In the genomic region with DNA sequence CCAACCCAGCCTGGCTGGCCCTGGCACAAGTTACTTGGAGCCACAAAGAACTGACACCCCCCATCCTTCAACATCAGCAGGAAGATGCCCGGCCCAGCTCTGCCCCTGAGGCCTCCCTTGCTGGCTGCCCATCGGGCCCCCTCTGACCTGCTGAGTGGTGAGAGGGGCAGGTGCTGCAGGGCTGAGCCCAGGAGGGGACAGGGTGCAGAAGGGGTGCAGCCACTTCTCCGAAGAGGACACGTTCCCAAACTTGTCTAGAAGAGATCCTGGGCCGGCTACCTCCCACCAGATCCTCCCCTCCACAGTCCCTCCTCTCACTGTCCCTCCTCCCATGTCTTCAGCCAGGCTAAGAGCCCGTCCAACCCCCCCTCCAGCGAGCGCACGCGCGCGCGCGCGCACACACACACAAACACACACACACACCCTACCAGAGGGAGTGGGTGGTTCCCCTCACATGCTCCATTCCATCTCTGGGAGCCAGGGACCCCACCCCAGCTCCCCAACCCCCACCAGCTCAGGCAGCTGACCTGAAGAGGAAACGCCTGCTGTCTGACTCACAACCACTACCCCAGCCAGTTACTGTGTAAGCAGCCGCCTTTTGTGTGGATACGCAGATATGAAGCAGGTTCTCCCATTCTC, we compare ENCODE assay signal across 11 mouse cellular contexts. TPM values are rescaled to one million over a fixed set of nuclear protein-coding genes. Genes with fewer than 3 reads are reported as not detected.
DNase-seq lines count a peak whose midpoint lies in the region; ATAC-seq and TF ChIP-seq lines count a peak whose summit lies in the region.
"Had no signal": no experiment of that assay in that cellular context is flagged by ENCODE, and none has a peak within 500 bp of the region (broad histone marks: within the 10 kb centered on the region; RNA-seq: fewer than 3 reads in every experiment).

No protein-coding gene starts in this region.

- peaks cover 1% of the 10 kb centered on the region; the same call in 1 of the 2 replicates for H3K27me3 ChIP-seq in embryonic facial prominence, embryonic 15.5 days
- peaks cover under 1% of the 10 kb centered on the region for H3K27me3 ChIP-seq in hindbrain, embryonic 11.5 days (ENCODE audit: control insufficient read depth, insufficient read depth, low read length)
- no peaks in the 10 kb centered on the region for H3K27me3 ChIP-seq in hindbrain, postnatal 0 days (ENCODE audit: insufficient read depth, low read length)

- no peak overlapping the region for H3K9ac ChIP-seq in embryonic facial prominence, embryonic 15.5 days
- no peak overlapping the region for H3K9ac ChIP-seq in hindbrain, embryonic 11.5 days (ENCODE audit: low read depth, low read length)
- H3K9ac ChIP-seq in hindbrain, postnatal 0 days (replicated peaks; ENCODE audit: low read length), result no peak overlapping the region
- H3K9ac ChIP-seq: hindbrain, embryonic 12.5 days had no signal

- H3K27ac ChIP-seq in embryonic facial prominence, embryonic 15.5 days (replicated peaks), result peak overlapping the region; percentile 67; the same call in 1 of the 2 replicates
- peak overlapping the region; percentile 80 for H3K27ac ChIP-seq in macrophage
- H3K27ac ChIP-seq in hindbrain, embryonic 11.5 days (ENCODE audit: low read depth, low read length), result no peak overlapping the region
- H3K27ac ChIP-seq in hindbrain, postnatal 0 days, result no peak overlapping the region
- H3K27ac ChIP-seq: hindbrain, embryonic 12.5 days had no signal

- peak overlapping the region; percentile 16; the same call in 1 of the 2 replicates for H3K4me3 ChIP-seq in embryonic facial prominence, embryonic 15.5 days (replicated peaks)
- peak overlapping the region; percentile 49 for H3K4me3 ChIP-seq in macrophage (ENCODE audit: inconsistent target)
- H3K4me3 ChIP-seq in hindbrain, embryonic 11.5 days (ENCODE audit: low read depth, low read length), result no peak overlapping the region
- H3K4me3 ChIP-seq in hindbrain, postnatal 0 days (ENCODE audit: low read length), result no peak overlapping the region
- H3K4me3 ChIP-seq: hindbrain, embryonic 12.5 days had no signal

- peaks cover 79% of the 10 kb centered on the region for H3K4me1 ChIP-seq in embryonic facial prominence, embryonic 15.5 days
- H3K4me1 ChIP-seq in hindbrain, embryonic 11.5 days (replicated peaks; ENCODE audit: control insufficient read depth, insufficient read depth, low read length), result no peaks in the 10 kb centered on the region
- peaks cover 6% of the 10 kb centered on the region for H3K4me1 ChIP-seq in hindbrain, postnatal 0 days (ENCODE audit: insufficient read depth, low read length)

- TF ChIP-seq CTCF in hindbrain, postnatal 0 days (IDR thresholded peaks at IDR 0.05; ENCODE audit: low read depth), result no peak

- intact Hi-C loops in heart, postnatal 14 days (cut with DNase I), result no loop called here

- peak; percentile 59 for DNase-seq in gastrocnemius, adult 18-20 months (ENCODE audit: low spot score)
- DNase-seq in gastrocnemius, postnatal 10 days, result no peak
- peak; percentile 62 to 64 for DNase-seq in heart, postnatal 14 days
- DNase-seq in hindbrain, embryonic 11.5 days (ENCODE audit: low spot score), result no peak
- no peak for DNase-seq in frontal cortex, adult 2 months (ENCODE audit: extremely low spot score in 1 of 2, low spot score in 1 of 2)
- DNase-seq in hindbrain, postnatal 0 days (ENCODE audit: low spot score), result no peak
- DNase-seq: B cell, adult 2 months; cerebellum, adult 11 months had no signal

- peak; percentile 48; the same call in 1 of the 2 replicates for ATAC-seq in embryonic facial prominence, embryonic 15.5 days (ENCODE audit: insufficient number of reproducible peaks, low FRiP score, low TSS enrichment, low read depth)
- no peak for ATAC-seq in hindbrain, embryonic 11.5 days (ENCODE audit: low FRiP score)
- ATAC-seq in hindbrain, postnatal 0 days, result no peak

- no peaks in the 10 kb centered on the region for H3K36me3 ChIP-seq in embryonic facial prominence, embryonic 15.5 days
- no peaks in the 10 kb centered on the region for H3K36me3 ChIP-seq in macrophage (ENCODE audit: inconsistent target)
- no peaks in the 10 kb centered on the region for H3K36me3 ChIP-seq in hindbrain, embryonic 11.5 days (ENCODE audit: control insufficient read depth, insufficient read depth, low read length)
- no peaks in the 10 kb centered on the region for H3K36me3 ChIP-seq in hindbrain, postnatal 0 days (ENCODE audit: insufficient read depth, low read length)
- H3K36me3 ChIP-seq: hindbrain, embryonic 12.5 days had no signal

- 40% methylated on average over 18 of the region's 18 CpGs for WGBS in embryonic facial prominence, embryonic 15.5 days
- 11% methylated on average over 18 of the region's 18 CpGs for WGBS in macrophage (ENCODE audit: missing documents)
- WGBS in hindbrain, embryonic 11.5 days, result 67% methylated on average over 15 of the region's 18 CpGs
- 63% methylated on average over 18 of the region's 18 CpGs for WGBS in hindbrain, postnatal 0 days

- H3K9me3 ChIP-seq in embryonic facial prominence, embryonic 15.5 days (replicated peaks), result no peaks in the 10 kb centered on the region
- no peaks in the 10 kb centered on the region for H3K9me3 ChIP-seq in hindbrain, embryonic 11.5 days (ENCODE audit: control insufficient read depth, low read length)
- no peaks in the 10 kb centered on the region for H3K9me3 ChIP-seq in hindbrain, postnatal 0 days (ENCODE audit: low read length)
- H3K9me3 ChIP-seq: hindbrain, embryonic 12.5 days had no signal

- peaks cover 49% of the 10 kb centered on the region for H3K79me2 ChIP-seq in macrophage (ENCODE audit: inconsistent target)

- H3K4me2 ChIP-seq in embryonic facial prominence, embryonic 15.5 days (replicated peaks), result peak overlapping the region; percentile 33
- no peak overlapping the region for H3K4me2 ChIP-seq in hindbrain, embryonic 11.5 days (replicated peaks; ENCODE audit: low read depth, low read length)
- no peak overlapping the region for H3K4me2 ChIP-seq in hindbrain, postnatal 0 days (ENCODE audit: low read depth, low read length)
- H3K4me2 ChIP-seq: hindbrain, embryonic 12.5 days had no signal

RNA-seq across cellular contexts. Expression of gene Ahnak2, which starts 6.9 kb away (rescaled TPM):
- total RNA-seq in gastrocnemius, adult 18-20 months (2021), result 1 to 10 TPM; 7.2 to 7.8 TPM
- 10 to 100 TPM; 12.2 to 18.6 TPM for total RNA-seq in gastrocnemius, postnatal 10 days (2021)
- polyA plus RNA-seq in embryonic facial prominence, embryonic 15.5 days (2015; fragmentation: Nextera tagmentation; extraction: Ambion mirVana), result 8.5 and 10.3 TPM in 2 replicates
- total RNA-seq in heart, postnatal 14 days (2021), result 10 to 100 TPM; 14.5 to 19.5 TPM
- total RNA-seq in macrophage (2018; cell fraction: chromatin; rRNA removed), result 1,000 to 10,000 TPM in 1 of 26 experiments, 100 to 1,000 TPM in 25; 132 to 1,128 (median 253) TPM
- 100 to 1,000 TPM in 12 of 26 experiments, 10 to 100 TPM in 14; 46.7 to 172 (median 94.6) TPM for total RNA-seq in macrophage (2018; cell fraction: cytosol; rRNA removed)
- total RNA-seq in macrophage (2018; cell fraction: nucleus; rRNA removed), result 100 to 1,000 TPM; 108 to 342 (median 214) TPM
- polyA plus RNA-seq in macrophage (2018), result 41.7 to 78.3 TPM (median 63.2 TPM) in 3 replicates
- 0.21 and 0.29 TPM in 2 replicates for polyA plus RNA-seq in hindbrain, embryonic 11.5 days (2014; fragmentation: Nextera tagmentation; extraction: Ambion mirVana)
- 1.5 and 1.9 TPM in 2 replicates for polyA plus RNA-seq in frontal cortex, adult 2 months (2012; rRNA removed)
- 7.7 and 12.1 TPM in 2 replicates for total RNA-seq in hindbrain, postnatal 0 days (2014; rRNA removed)
- 3.3 and 3.6 TPM in 2 replicates for polyA plus RNA-seq in hindbrain, postnatal 0 days (2015; fragmentation: Nextera tagmentation; extraction: Ambion mirVana)

RNA-seq across cellular contexts. Expression of gene Clba1, which starts 13.2 kb away (rescaled TPM):
- under 1 TPM; 0.34 to 0.57 TPM for total RNA-seq in gastrocnemius, adult 18-20 months (2021)
- 1 to 10 TPM in 1 of 2 experiments, under 1 TPM in 1; 0.75 to 1.7 TPM for total RNA-seq in gastrocnemius, postnatal 10 days (2021)
- polyA plus RNA-seq in embryonic facial prominence, embryonic 15.5 days (2015; fragmentation: Nextera tagmentation; extraction: Ambion mirVana), result 10.9 and 16.5 TPM in 2 replicates
- total RNA-seq in heart, postnatal 14 days (2021), result 1 to 10 TPM; 1.9 to 2.2 TPM
- 1 to 10 TPM in 20 of 26 experiments, under 1 TPM in 6; 0.48 to 6.2 (median 2.3) TPM for total RNA-seq in macrophage (2018; cell fraction: chromatin; rRNA removed)
- 1 to 10 TPM; 2.4 to 6.4 (median 3.8) TPM for total RNA-seq in macrophage (2018; cell fraction: cytosol; rRNA removed)
- total RNA-seq in macrophage (2018; cell fraction: nucleus; rRNA removed), result 1 to 10 TPM; 1.8 to 5.3 (median 2.9) TPM
- 1.9 to 4.4 TPM (median 4.2 TPM) in 3 replicates for polyA plus RNA-seq in macrophage (2018)
- polyA plus RNA-seq in hindbrain, embryonic 11.5 days (2014; fragmentation: Nextera tagmentation; extraction: Ambion mirVana), result 15.4 and 15.9 TPM in 2 replicates
- polyA plus RNA-seq in frontal cortex, adult 2 months (2012; rRNA removed), result 13.8 and 14.1 TPM in 2 replicates
- total RNA-seq in hindbrain, postnatal 0 days (2014; rRNA removed), result 16.7 and 16.9 TPM in 2 replicates
- polyA plus RNA-seq in hindbrain, postnatal 0 days (2015; fragmentation: Nextera tagmentation; extraction: Ambion mirVana), result 20.3 and 21.0 TPM in 2 replicates

RNA-seq across cellular contexts. Expression of gene Cdca4, which starts 33.6 kb away (rescaled TPM):
- 1 to 10 TPM; 2.2 to 2.8 TPM for total RNA-seq in gastrocnemius, adult 18-20 months (2021)
- 10 to 100 TPM in 1 of 2 experiments, 1 to 10 TPM in 1; 9.4 to 12.0 TPM for total RNA-seq in gastrocnemius, postnatal 10 days (2021)
- 99.7 and 110 TPM in 2 replicates for polyA plus RNA-seq in embryonic facial prominence, embryonic 15.5 days (2015; fragmentation: Nextera tagmentation; extraction: Ambion mirVana)
- total RNA-seq in heart, postnatal 14 days (2021), result 10 to 100 TPM in 1 of 2 experiments, 1 to 10 TPM in 1; 7.8 to 12.1 TPM
- total RNA-seq in macrophage (2018; cell fraction: chromatin; rRNA removed), result 10 to 100 TPM in 23 of 26 experiments, 1 to 10 TPM in 3; 5.3 to 54.6 (median 24.2) TPM
- 10 to 100 TPM in 22 of 26 experiments, 1 to 10 TPM in 4; 7.2 to 27.0 (median 12.5) TPM for total RNA-seq in macrophage (2018; cell fraction: cytosol; rRNA removed)
- total RNA-seq in macrophage (2018; cell fraction: nucleus; rRNA removed), result 10 to 100 TPM in 21 of 26 experiments, 1 to 10 TPM in 5; 7.7 to 62.7 (median 23.5) TPM
- polyA plus RNA-seq in macrophage (2018), result 10.7 to 17.8 TPM (median 14.2 TPM) in 3 replicates
- 146 and 151 TPM in 2 replicates for polyA plus RNA-seq in hindbrain, embryonic 11.5 days (2014; fragmentation: Nextera tagmentation; extraction: Ambion mirVana)
- polyA plus RNA-seq in frontal cortex, adult 2 months (2012; rRNA removed), result 10.2 and 10.6 TPM in 2 replicates
- total RNA-seq in hindbrain, postnatal 0 days (2014; rRNA removed), result 27.9 and 28.6 TPM in 2 replicates
- 23.6 and 25.2 TPM in 2 replicates for polyA plus RNA-seq in hindbrain, postnatal 0 days (2015; fragmentation: Nextera tagmentation; extraction: Ambion mirVana)

RNA-seq across cellular contexts. Expression of gene Pld4, which starts 35.1 kb away (rescaled TPM):
- 1 to 10 TPM; 1.3 to 3.4 TPM for total RNA-seq in gastrocnemius, adult 18-20 months (2021)
- total RNA-seq in gastrocnemius, postnatal 10 days (2021), result 1 to 10 TPM; 7.3 to 9.1 TPM
- polyA plus RNA-seq in embryonic facial prominence, embryonic 15.5 days (2015; fragmentation: Nextera tagmentation; extraction: Ambion mirVana), result 13.4 and 15.3 TPM in 2 replicates
- total RNA-seq in heart, postnatal 14 days (2021), result 1 to 10 TPM; 6.3 to 8.0 TPM
- 1,000 to 10,000 TPM in 8 of 26 experiments, 100 to 1,000 TPM in 16, 10 to 100 TPM in 2; 64.9 to 1,705 (median 425) TPM for total RNA-seq in macrophage (2018; cell fraction: chromatin; rRNA removed)
- 100 to 1,000 TPM; 167 to 665 (median 370) TPM for total RNA-seq in macrophage (2018; cell fraction: cytosol; rRNA removed)
- 1,000 to 10,000 TPM in 6 of 26 experiments, 100 to 1,000 TPM in 20; 137 to 1,391 (median 650) TPM for total RNA-seq in macrophage (2018; cell fraction: nucleus; rRNA removed)
- 131 to 514 TPM (median 230 TPM) in 3 replicates for polyA plus RNA-seq in macrophage (2018)
- 4.7 and 6.2 TPM in 2 replicates for polyA plus RNA-seq in hindbrain, embryonic 11.5 days (2014; fragmentation: Nextera tagmentation; extraction: Ambion mirVana)
- 14.0 and 20.4 TPM in 2 replicates for polyA plus RNA-seq in frontal cortex, adult 2 months (2012; rRNA removed)
- total RNA-seq in hindbrain, postnatal 0 days (2014; rRNA removed), result 10.5 and 14.5 TPM in 2 replicates
- 9.4 and 10.8 TPM in 2 replicates for polyA plus RNA-seq in hindbrain, postnatal 0 days (2015; fragmentation: Nextera tagmentation; extraction: Ambion mirVana)

Comparison
In these comparisons a context has a peak if more than half of its experiments do, and no peak if none do; other contexts are left out.
1. DNase-seq: peak in gastrocnemius, adult 18-20 months (single experiment) and heart, postnatal 14 days (2 of 2); none in gastrocnemius, postnatal 10 days (single experiment), hindbrain, embryonic 11.5 days (single experiment), frontal cortex, adult 2 months (0 of 2) and hindbrain, postnatal 0 days (single experiment).
2. H3K27ac ChIP-seq: peak in embryonic facial prominence, embryonic 15.5 days (single experiment) and macrophage (single experiment); none in hindbrain, embryonic 11.5 days (single experiment) and hindbrain, postnatal 0 days (single experiment).
3. H3K4me3 ChIP-seq: peak in embryonic facial prominence, embryonic 15.5 days (single experiment) and macrophage (single experiment); none in hindbrain, embryonic 11.5 days (single experiment) and hindbrain, postnatal 0 days (single experiment).